Mouse (Mus musculus) liver, embryonic 11.5 days (tissue): ENCODE measurements around the gene Metrnl. TPM values are rescaled to one million over a fixed set of nuclear protein-coding genes. Genes with fewer than 3 reads are reported as not detected.

Source experiments
- polyA plus RNA-seq: library from polyadenylated mRNA; unstranded; fragments of >200 nt; fragmentation: Nextera tagmentation; extraction: Ambion mirVana; gene quantifications from 2 replicates; pipeline ENCODE4 v1.2.1, GENCODE M21; 2014

Gene Metrnl
- polyA plus RNA-seq, 1 experiment from 2014 or later: 4.7 TPM

Other genes with a start within 250 kb of the Metrnl start
- gene Tbcd, start 249.6 kb upstream of the Metrnl start, polyA plus RNA-seq: 35.9 and 37.7 TPM in 2 replicates
- 0.16 and 0.26 TPM in 2 replicates for gene Zfp750, start 182.2 kb upstream of the Metrnl start, polyA plus RNA-seq
- 3.6 and 5.9 TPM in 2 replicates for gene B3gntl1, start 28.4 kb upstream of the Metrnl start, polyA plus RNA-seq
- gene Ptchd3, start 128.7 kb downstream of the Metrnl start, polyA plus RNA-seq: not detected in 2 replicates